24 mouse cellular contexts compared by ENCODE assay signal in the genomic region with DNA sequence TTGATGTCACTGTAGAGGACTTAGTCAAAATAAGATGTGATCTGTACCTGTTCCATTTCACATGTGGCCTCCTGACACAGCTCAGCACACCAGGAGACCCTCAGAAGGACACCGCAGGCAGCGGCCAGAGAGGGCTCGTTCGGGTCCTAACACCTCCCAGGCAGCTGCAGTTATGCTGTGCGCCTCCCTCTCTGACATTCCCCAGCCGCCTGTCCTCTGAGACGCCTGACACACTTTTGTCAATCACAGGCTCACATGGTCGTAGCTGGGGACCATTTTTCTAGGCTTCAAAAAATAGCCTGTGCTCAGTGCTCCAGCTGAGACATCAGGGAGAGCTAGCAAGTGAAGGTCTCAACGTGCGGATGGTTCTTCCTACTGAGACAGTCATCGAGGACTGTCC.
DNase-seq lines count a peak whose midpoint lies in the region; ATAC-seq and TF ChIP-seq lines count a peak whose summit lies in the region.
"Had no signal": no experiment of that assay in that cellular context is flagged by ENCODE, and none has a peak within 500 bp of the region (broad histone marks: within the 10 kb centered on the region; RNA-seq: fewer than 3 reads in every experiment).

No protein-coding gene starts in this region.

- 37% methylated on average over 11 of the region's 11 CpGs for WGBS in heart, embryonic 16.5 days
- 40% methylated on average over 11 of the region's 11 CpGs for WGBS in limb, embryonic 13.5 days
- WGBS in limb, embryonic 10.5 days, result 35% methylated on average over 11 of the region's 11 CpGs

- H3K27ac ChIP-seq in gastrocnemius, adult 2 months, result no peak overlapping the region
- no peak overlapping the region for H3K27ac ChIP-seq in heart, embryonic 16.5 days (ENCODE audit: low read length)
- no peak overlapping the region for H3K27ac ChIP-seq in limb, embryonic 13.5 days
- no peak overlapping the region for H3K27ac ChIP-seq in limb, embryonic 10.5 days
- H3K27ac ChIP-seq: forebrain, embryonic 12.5 days; limb, embryonic 15.5 days; liver, embryonic 15.5 days; macrophage; neural tube, embryonic 13.5 days had no signal

- peak; percentile 49; the same call in 1 of the 2 replicates for ATAC-seq in heart, embryonic 16.5 days (replicated peaks; ENCODE audit: extremely low read depth, insufficient read depth, low FRiP score)
- ATAC-seq in limb, embryonic 13.5 days (ENCODE audit: low FRiP score, low read depth), result peak; percentile 48; the same call in 1 of the 2 replicates
- ATAC-seq: intestine, embryonic 16.5 days had no signal

- no peaks in the 10 kb centered on the region for H3K36me3 ChIP-seq in heart, embryonic 16.5 days (ENCODE audit: control insufficient read depth, insufficient read depth)
- 0 out of 2 replicates have a peak, but pooled peaks cover 3% of the 10 kb centered on the region for H3K36me3 ChIP-seq in limb, embryonic 13.5 days
- H3K36me3 ChIP-seq in limb, embryonic 10.5 days, result no peaks in the 10 kb centered on the region
- H3K36me3 ChIP-seq: forebrain, embryonic 12.5 days; G1E; limb, embryonic 15.5 days; liver, embryonic 15.5 days; neural tube, embryonic 13.5 days had no signal

- H3K9ac ChIP-seq in heart, embryonic 16.5 days (ENCODE audit: low read length), result no peak overlapping the region
- H3K9ac ChIP-seq in limb, embryonic 13.5 days, result no peak overlapping the region
- H3K9ac ChIP-seq: forebrain, embryonic 12.5 days; limb, embryonic 15.5 days; liver, embryonic 15.5 days; neural tube, embryonic 13.5 days had no signal

- no peaks in the 10 kb centered on the region for H3K9me3 ChIP-seq in heart, embryonic 16.5 days (replicated peaks; ENCODE audit: control insufficient read depth, low read length)
- H3K9me3 ChIP-seq in limb, embryonic 13.5 days, result no peaks in the 10 kb centered on the region
- no peaks in the 10 kb centered on the region for H3K9me3 ChIP-seq in limb, embryonic 10.5 days (replicated peaks)
- H3K9me3 ChIP-seq: forebrain, embryonic 12.5 days; limb, embryonic 15.5 days; liver, embryonic 15.5 days; neural tube, embryonic 13.5 days had no signal

- H3K4me1 ChIP-seq in heart, embryonic 16.5 days (ENCODE audit: control insufficient read depth, insufficient read depth, low read length), result peaks cover 43% of the 10 kb centered on the region
- peaks cover 65% of the 10 kb centered on the region for H3K4me1 ChIP-seq in limb, embryonic 13.5 days
- H3K4me1 ChIP-seq in limb, embryonic 10.5 days, result peaks cover 48% of the 10 kb centered on the region

- TF ChIP-seq CTCF in gastrocnemius, adult 2 months (IDR thresholded peaks at IDR 0.05), result no peak

- H3K27me3 ChIP-seq in heart, embryonic 16.5 days (ENCODE audit: control insufficient read depth, insufficient read depth, low read length), result no peaks in the 10 kb centered on the region
- no peaks in the 10 kb centered on the region for H3K27me3 ChIP-seq in limb, embryonic 13.5 days
- no peaks in the 10 kb centered on the region for H3K27me3 ChIP-seq in limb, embryonic 10.5 days (ENCODE audit: low read depth, poor library complexity, severe bottlenecking)
- H3K27me3 ChIP-seq: forebrain, embryonic 12.5 days; limb, embryonic 15.5 days; liver, embryonic 15.5 days; neural tube, embryonic 13.5 days had no signal

- no peak overlapping the region for H3K4me2 ChIP-seq in heart, embryonic 16.5 days (ENCODE audit: low read depth, low read length)
- no peak overlapping the region for H3K4me2 ChIP-seq in limb, embryonic 13.5 days (replicated peaks)
- H3K4me2 ChIP-seq: forebrain, embryonic 12.5 days; limb, embryonic 15.5 days; liver, embryonic 15.5 days; midbrain, embryonic 11.5 days; neural tube, embryonic 13.5 days had no signal

- DNase-seq in gastrocnemius, adult 2 months, result peak; percentile 17
- no peak for DNase-seq in gastrocnemius, adult 8-10 months (ENCODE audit: low spot score in 2 of 2)
- DNase-seq in heart, adult 11 months, result no peak
- no peak for DNase-seq in limb, embryonic 10.5 days (ENCODE audit: low spot score)
- DNase-seq in ovary, postnatal 36 days (ENCODE audit: low spot score), result no peak
- DNase-seq: adrenal gland, postnatal 36 days; cerebellum, adult 11-12 months; cerebellum, postnatal 36 days; gastrocnemius, postnatal 36 days; heart, postnatal 36 days; kidney, postnatal 36 days; right cerebral cortex, postnatal 14 days; spleen, adult 18-20 months; thymus, postnatal 36 days had no signal

- H3K4me3 ChIP-seq in gastrocnemius, adult 2 months, result no peak overlapping the region
- no peak overlapping the region for H3K4me3 ChIP-seq in heart, embryonic 16.5 days (ENCODE audit: low read length)
- no peak overlapping the region for H3K4me3 ChIP-seq in limb, embryonic 13.5 days
- H3K4me3 ChIP-seq in limb, embryonic 10.5 days, result no peak overlapping the region
- H3K4me3 ChIP-seq: forebrain, embryonic 12.5 days; limb, embryonic 15.5 days; liver, embryonic 15.5 days; neural tube, embryonic 13.5 days had no signal

- intact Hi-C loops in gastrocnemius, adult 2 months (cut with DNase I), result no loop called here
